Mouse (Mus musculus): Measurements from ENCODE around the gene Zmynd15.

DNA sequence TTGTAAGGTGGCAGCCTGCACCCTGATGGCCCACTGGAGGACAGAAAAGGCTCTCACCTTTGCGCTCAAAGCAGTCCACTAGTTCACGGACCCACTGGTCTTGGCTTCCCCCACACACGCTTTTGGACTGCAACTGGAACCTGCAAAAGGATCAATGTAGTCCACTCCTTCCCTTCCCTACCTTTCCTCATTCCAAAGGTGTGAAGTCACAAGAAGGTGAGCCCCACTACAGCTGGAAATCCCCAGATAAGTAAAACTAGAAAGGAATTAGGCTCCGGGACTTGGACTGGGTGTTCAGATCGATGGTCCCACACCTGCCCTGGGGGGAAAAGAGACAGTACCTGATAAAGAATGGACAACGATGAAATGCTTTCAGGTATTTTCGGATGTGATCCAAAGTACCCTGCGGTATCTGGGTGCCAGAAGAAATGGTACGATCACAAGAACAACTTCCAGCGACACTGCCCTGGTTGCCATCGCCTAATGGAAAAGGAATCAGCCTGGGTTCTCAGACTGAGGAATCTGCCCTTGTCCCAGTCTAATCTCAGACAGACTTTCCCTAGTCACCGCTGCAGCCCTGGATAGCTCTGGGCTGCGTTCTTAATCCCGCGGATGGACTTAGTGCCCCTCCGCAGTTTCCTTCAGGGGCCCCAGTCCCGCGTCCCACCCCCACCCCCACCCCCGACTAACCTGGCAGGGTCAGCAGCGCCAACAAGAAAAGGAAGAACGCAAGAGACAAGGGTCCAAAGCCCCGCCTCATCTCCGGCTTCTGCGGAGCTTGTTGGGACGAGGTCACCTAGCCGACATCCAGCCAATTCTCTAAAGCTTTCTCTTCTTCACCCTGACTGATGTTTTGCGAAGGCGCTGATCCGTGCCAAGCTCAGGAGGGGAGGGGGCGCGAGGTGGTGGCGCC, at the start of gene Zmynd15:
- no peak for TF ChIP-seq CTCF (conservative IDR thresholded peaks at IDR 0.05; ENCODE audit: insufficient read depth, insufficient read length, low read depth, low read length)
- TF ChIP-seq POLR2A (IDR thresholded peaks at IDR 0.05; ENCODE audit: low read depth, low read length), result no peak

Measured in kidney, adult 2 months (tissue).